Mouse (Mus musculus) megakaryocyte, embryonic 14.5 days (primary cell): ENCODE measurements at regions not wholly inside any gene's neighbourhood (a gene's known extent, or its start where the extent isn't known, plus 50 kb on each side); places are given as distances from the start of the nearest gene placed in this dataset.
"Not testable (repeated sequence)": the region's sequence is repeated elsewhere in the genome, so short reads cannot be mapped to it uniquely, and the experiment has no call there.

Source experiments
- H3K27me3 ChIP-seq: replicated peaks from 2 replicates; pipeline ENCODE3; 2012; ENCODE audit warnings: inconsistent platforms
- H3K36me3 ChIP-seq: replicated peaks from 2 replicates; pipeline ENCODE3; 2012; ENCODE audit warnings: low read length, inconsistent platforms, mixed read lengths
- H3K4me1 ChIP-seq: 2 replicates; pipeline ENCODE4 v1.6.1; 2012; ENCODE audit warnings: inconsistent platforms
- H3K4me3 ChIP-seq: replicated peaks from 2 replicates; pipeline ENCODE3; 2012; ENCODE audit warnings: moderate library complexity, mild to moderate bottlenecking, inconsistent platforms
- H3K9me3 ChIP-seq: 2 replicates; pipeline ENCODE4 v1.6.1; 2012; ENCODE audit warnings: inconsistent platforms
- FLI1 ChIP-seq: IDR thresholded peaks from 2 replicates; pipeline ENCODE4 v1.6.1; 2012; ENCODE audit warnings: low read length, inconsistent platforms, mixed read lengths
- GATA1 ChIP-seq: IDR thresholded peaks from 3 replicates; pipeline ENCODE4 v1.6.1; 2012; ENCODE audit warnings: mixed read lengths, low read length, inconsistent platforms, borderline replicate concordance

GRCm38 (mm10) chr12:15629971-15630370 lies 186.8 kb downstream of the Trib2 start:
- Histone ChIP-seq H3K27me3 (no peaks in the 10 kb centered on the region), H3K9me3 (no peaks in the 10 kb centered on the region), H3K36me3 (no peaks in the 10 kb centered on the region), H3K4me3 (no peak overlapping the region), H3K4me1 (no peaks in the 10 kb centered on the region)
- TF ChIP-seq GATA1 (no peak), FLI1 (no peak)

DNA sequence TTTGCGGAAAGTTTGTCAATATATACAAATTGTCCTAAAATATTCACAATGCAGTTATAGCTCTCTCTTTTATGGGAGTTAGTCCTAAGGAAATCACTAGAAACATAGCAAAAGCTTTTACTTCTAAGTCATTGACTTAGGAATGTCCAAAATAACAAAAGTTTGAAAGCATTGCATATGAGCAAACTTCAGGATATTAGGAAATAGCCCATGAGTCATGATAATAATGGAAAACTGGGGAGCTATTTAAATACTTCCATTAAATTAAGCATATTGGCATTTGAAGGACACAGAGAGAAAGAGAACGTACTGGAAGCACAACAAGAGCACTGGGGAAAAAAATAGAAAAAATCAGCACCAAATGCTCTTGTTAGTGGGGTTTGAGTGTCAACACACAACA lies 197.2 kb downstream of the Trib2 start:
- Histone ChIP-seq H3K4me3 (no peak overlapping the region), H3K4me1 (no peaks in the 10 kb centered on the region), H3K27me3 (no peaks in the 10 kb centered on the region), H3K36me3 (no peaks in the 10 kb centered on the region), H3K9me3 (no peaks in the 10 kb centered on the region)
- no peak for TF ChIP-seq GATA1
- no peak for TF ChIP-seq FLI1

GRCm38 (mm10) chr12:15617312-15617711 lies 199.4 kb downstream of the Trib2 start:
- no peak for TF ChIP-seq GATA1
- no peak for TF ChIP-seq FLI1
- no peak overlapping the region for H3K4me3 ChIP-seq
- no peaks in the 10 kb centered on the region for H3K36me3 ChIP-seq
- H3K4me1 ChIP-seq: no peaks in the 10 kb centered on the region
- no peaks in the 10 kb centered on the region for H3K27me3 ChIP-seq
- H3K9me3 ChIP-seq: no peaks in the 10 kb centered on the region

GRCm38 (mm10) chr12:15611847-15612580 lies 204.7 kb downstream of the Trib2 start:
- no peak for TF ChIP-seq FLI1
- TF ChIP-seq GATA1: no peak
- H3K36me3 ChIP-seq: no peaks in the 10 kb centered on the region
- H3K4me1 ChIP-seq: no peaks in the 10 kb centered on the region
- no peaks in the 10 kb centered on the region for H3K9me3 ChIP-seq
- H3K4me3 ChIP-seq: no peak overlapping the region
- H3K27me3 ChIP-seq: peaks cover 2% of the 10 kb centered on the region

- H3K9me3 ChIP-seq: no peaks in the 10 kb centered on the region
- H3K36me3 ChIP-seq: no peaks in the 10 kb centered on the region
- H3K27me3 ChIP-seq: peaks cover 2% of the 10 kb centered on the region
- TF ChIP-seq GATA1: no peak
- no peak for TF ChIP-seq FLI1
- no peak overlapping the region for H3K4me3 ChIP-seq
- no peaks in the 10 kb centered on the region for H3K4me1 ChIP-seq
Observed at GRCm38 (mm10) chr12:15607091-15607490, 209.6 kb downstream of the Trib2 start.

GRCm38 (mm10) chr12:15606095-15606494 lies 210.6 kb downstream of the Trib2 start:
- Histone ChIP-seq H3K36me3 (no peaks in the 10 kb centered on the region), H3K4me3 (no peak overlapping the region), H3K4me1 (no peaks in the 10 kb centered on the region), H3K27me3 (peaks cover 2% of the 10 kb centered on the region), H3K9me3 (no peaks in the 10 kb centered on the region)
- TF ChIP-seq GATA1 (no peak), FLI1 (no peak)

- no peak for TF ChIP-seq GATA1
- no peak for TF ChIP-seq FLI1
- Histone ChIP-seq H3K27me3 (peaks cover 2% of the 10 kb centered on the region), H3K4me3 (no peak overlapping the region), H3K9me3 (no peaks in the 10 kb centered on the region), H3K4me1 (no peaks in the 10 kb centered on the region), H3K36me3 (no peaks in the 10 kb centered on the region)
Observed at GRCm38 (mm10) chr12:15604630-15605029, 212.1 kb downstream of the Trib2 start.

- Histone ChIP-seq H3K36me3 (no peaks in the 10 kb centered on the region), H3K9me3 (no peaks in the 10 kb centered on the region), H3K4me3 (no peak overlapping the region), H3K27me3 (peaks cover 2% of the 10 kb centered on the region), H3K4me1 (no peaks in the 10 kb centered on the region)
- TF ChIP-seq GATA1 (no peak), FLI1 (no peak)
Observed at GRCm38 (mm10) chr12:15603885-15604284, 212.8 kb downstream of the Trib2 start.

GRCm38 (mm10) chr12:15603319-15603718 lies 213.4 kb downstream of the Trib2 start:
- TF ChIP-seq FLI1 (no peak), GATA1 (no peak)
- peaks cover 2% of the 10 kb centered on the region for H3K27me3 ChIP-seq

GRCm38 (mm10) chr12:15594704-15595103 lies 222.0 kb downstream of the Trib2 start:
- Histone ChIP-seq H3K4me1 (no peaks in the 10 kb centered on the region), H3K27me3 (no peaks in the 10 kb centered on the region), H3K36me3 (no peaks in the 10 kb centered on the region), H3K4me3 (no peak overlapping the region), H3K9me3 (no peaks in the 10 kb centered on the region)
- TF ChIP-seq GATA1: no peak
- TF ChIP-seq FLI1: no peak

More at GRCm38 (mm10) chr12:15603319-15603718, 213.4 kb downstream of the Trib2 start:
- H3K36me3 ChIP-seq: no peaks in the 10 kb centered on the region
- no peak overlapping the region for H3K4me3 ChIP-seq
- no peaks in the 10 kb centered on the region for H3K9me3 ChIP-seq
- H3K4me1 ChIP-seq: no peaks in the 10 kb centered on the region

DNA sequence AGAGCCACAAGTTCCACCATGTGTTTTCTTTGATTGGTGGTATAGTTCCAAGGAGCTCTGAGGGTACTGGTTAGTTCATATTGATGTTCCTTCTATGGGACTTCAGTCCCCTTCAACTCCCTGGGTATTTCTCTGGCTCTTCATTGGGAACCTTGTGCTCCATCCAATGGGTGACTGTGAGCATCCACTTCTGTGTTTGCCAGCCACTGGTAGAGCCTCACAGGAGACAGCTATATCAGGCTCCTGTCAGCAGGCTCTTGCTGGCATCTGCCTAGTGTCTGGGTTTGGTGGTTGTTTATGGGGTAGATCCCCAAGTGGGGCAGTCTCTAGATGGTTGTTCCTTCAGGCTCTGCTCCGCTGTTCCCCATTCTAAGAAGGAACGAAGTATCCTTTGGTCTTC lies 228.9 kb downstream of the Trib2 start:
- H3K4me1 ChIP-seq, H3K27me3 ChIP-seq, H3K9me3 ChIP-seq, H3K4me3 ChIP-seq, H3K36me3 ChIP-seq: not testable (repeated sequence)
